Mouse (Mus musculus): ENCODE measurements around the gene Impad1. TPM values are rescaled to one million over a fixed set of nuclear protein-coding genes. Genes with fewer than 3 reads are reported as not detected.

Gene Impad1
- 10 to 100 TPM; 56.6 to 60.1 TPM for total RNA-seq (2021)

DNA sequence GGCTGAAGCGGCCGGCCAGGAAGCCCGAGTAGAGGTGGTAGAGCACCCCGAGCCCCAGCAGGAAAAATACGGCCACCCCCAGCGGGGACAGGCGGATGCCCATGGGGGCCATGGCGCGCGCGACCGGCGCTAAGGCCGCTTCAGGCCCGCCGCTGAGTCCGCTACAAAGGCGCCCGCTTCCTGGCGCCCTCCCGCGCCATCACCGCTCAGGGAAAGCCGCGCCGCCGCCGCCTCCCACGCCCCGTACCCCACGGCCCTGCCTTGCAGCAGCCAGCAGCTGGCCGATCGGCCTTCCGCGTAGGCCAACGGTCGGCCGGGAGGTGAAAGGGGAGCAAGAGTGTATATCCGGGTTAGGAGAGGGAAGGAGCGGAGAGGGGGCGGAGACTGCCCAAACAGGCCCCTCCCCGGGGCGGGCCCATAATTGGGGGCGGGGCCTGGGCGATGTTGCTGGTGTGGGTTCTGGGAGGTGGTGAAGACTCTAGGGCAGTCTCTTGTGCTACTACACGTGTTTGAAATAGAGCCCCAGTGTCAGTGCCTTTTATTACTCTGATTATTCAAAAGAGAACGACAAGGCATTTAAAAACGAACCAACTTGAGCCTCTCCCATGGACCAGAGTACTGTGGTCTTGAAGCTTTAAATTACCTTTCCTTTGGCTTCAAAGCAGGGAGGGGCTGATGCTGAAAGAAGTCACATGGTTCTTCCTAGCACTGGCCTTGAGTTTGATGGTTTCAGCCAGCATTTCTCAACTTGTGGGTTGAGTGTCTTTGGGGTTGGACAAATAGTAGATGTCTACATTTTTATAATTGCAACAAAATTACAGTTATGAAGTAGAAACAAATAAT is at the start of gene Impad1:
Gene Impad1, minus strand, starts transcription at position 364 of the 843 bp plus-strand sequence.
- DNase-seq: peak; percentile 85 to 88

DNA sequence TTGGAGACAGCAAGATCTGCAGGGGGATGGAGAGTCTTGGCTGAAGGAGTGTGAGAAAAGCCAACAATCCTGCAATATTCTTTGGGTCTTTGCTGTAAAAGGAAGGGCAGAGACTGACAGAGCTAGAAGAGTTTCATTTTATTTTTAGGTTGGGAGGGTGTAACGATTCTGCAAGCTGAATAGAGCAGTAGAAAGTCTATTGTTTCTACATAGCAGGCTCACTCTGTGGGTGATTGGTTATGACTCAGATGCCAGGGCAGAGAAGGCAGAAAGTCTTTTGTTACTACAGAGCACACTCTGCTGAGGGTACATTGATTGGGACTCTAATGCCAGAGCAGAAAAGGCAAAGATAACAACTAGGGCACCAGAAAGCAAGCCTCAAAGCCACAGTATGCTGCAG is 47.0 kb upstream of the Impad1 start:
- no peak for DNase-seq

DNA sequence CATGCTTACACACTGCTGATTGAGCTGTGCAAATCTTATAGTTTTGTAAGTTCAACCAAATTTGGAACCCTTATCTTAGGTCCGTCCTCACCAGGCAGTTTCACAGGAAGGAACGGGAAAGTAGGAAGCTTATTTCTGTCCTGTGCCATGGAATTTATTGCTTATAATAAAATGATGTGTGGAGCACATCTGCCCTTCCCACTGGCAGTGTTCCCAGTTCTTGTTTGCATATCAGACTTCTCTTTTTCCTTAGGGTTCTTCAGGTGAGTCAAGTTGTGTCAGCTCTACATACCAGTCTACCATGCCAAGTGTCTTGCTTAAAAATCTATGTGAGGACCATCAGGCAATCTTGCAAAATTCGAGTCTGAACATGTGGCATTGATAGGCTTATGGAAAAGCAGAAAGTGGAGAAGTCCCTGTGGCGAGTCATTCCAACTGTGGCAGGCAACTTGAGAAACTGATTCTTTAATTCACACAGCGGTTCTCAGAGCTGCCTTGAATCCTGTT is 40.7 kb upstream of the Impad1 start:
- DNase-seq: no peak

DNA sequence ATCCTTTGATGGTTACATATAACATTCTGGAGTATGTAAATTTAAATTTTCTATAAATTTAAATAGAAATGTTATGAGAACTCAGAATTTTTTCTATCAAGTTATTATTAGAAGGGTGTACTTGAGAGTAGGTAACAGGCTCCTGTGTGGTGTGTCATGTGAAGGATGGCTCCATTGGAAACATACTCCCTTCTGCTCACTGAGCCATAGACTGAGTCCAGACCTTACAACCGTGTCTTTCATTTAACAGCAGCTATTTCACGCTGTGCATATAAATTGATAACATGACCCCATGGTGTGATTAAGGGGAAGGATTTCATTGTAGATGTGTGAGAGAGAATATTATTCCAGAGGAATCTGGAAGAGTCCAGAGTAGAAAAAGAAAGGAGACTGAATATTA is 35.0 kb upstream of the Impad1 start:
- DNase-seq: no peak

DNA sequence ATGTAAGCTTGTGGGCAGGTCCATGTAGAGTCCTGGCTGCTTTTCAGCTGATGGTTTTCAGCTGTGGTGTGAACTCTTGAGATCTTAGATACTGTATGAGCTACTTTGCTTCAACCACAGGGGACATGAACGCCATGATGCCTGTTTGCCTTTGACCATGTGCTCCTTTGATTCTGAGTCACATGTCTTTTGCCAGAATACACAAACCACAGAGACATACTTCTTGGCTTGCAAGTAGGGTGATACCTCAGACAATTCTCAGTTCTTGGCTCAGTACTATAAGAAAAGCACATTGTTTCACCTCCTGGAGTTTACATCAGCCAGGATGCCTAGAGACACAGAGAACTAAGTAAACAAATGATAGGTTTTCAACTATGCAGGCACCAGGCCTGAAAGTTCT is 29.0 kb upstream of the Impad1 start:
- no peak for DNase-seq

DNA sequence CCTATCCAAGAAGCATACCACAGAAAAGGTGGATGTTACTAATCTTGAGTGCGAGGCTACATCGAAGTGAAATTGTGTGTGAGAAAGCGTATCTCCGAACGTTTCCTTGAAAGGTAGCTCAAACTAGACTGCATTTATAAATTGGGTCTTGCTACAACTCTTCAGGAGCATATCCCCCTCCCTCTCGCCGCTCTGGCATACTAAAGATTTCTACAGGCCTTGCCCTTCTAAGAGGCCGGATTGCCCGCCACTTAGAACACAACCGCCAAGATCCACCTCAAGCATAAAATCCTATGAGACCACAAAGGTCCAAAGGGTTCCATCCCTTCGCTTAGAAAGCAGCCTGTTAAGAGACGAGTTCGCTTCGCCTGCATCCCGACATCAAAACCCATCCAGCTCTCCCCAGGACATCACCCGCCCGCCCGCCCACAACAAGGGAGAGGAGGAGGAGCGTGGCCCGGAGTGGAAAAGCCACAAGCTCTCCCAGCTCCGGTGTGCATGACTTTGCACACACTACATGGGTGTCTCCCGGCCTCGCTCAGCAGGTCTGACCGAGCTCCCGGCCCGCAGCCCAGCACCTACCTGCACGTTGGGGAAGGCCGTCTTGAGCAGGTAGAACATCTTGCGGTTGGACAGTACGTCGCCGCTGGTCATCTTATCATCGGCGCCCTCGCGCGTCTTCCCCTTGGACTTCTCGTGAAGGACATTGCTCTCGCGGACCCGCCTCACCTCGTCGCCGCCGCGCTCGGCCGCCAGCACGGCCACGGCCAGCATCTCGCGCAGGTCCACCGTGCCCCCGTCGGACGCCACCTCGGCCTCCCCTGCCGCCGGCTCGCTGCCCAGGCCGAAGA is 789 bp downstream of the Impad1 start:
- DNase-seq: peak; percentile 45 to 48

DNA sequence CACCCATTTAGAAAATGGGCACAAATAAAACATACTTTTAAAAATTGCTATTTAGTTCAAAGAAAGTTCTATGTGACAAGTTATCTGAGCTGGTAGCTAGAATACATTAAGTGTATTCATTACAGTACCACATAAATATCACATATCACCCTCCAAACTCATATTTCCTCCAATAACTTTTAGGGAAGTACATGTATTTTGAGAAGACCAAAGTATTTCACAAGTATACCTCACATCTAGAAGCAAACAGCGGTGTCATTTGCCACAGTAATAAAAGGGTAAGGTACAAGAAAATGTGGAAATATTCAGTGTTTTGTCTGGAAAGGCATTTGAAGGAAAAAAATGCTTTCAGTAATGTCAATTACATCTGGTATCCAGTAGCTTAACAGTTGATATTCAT is 2.0 kb downstream of the Impad1 start:
- DNase-seq: no peak

DNA sequence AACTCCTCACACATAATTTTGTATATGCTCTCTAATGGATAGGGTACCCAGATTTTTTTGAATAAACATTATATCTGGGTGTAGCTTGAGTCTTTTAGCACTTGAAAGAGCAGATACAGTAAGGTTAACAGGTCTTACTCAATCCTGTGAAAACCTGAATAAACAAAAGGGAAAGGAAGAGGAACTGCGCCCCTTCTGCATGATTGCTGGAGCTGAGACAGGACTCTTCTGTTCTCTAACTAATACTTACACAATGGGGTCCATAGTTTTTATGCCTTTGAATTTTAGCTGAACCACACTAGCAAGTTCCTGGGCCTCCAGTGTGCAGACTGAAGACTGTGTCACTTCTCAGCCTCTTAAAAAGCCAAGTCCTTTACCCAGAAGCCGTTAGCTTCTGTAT is 8.0 kb downstream of the Impad1 start:
- DNase-seq: no peak

DNA sequence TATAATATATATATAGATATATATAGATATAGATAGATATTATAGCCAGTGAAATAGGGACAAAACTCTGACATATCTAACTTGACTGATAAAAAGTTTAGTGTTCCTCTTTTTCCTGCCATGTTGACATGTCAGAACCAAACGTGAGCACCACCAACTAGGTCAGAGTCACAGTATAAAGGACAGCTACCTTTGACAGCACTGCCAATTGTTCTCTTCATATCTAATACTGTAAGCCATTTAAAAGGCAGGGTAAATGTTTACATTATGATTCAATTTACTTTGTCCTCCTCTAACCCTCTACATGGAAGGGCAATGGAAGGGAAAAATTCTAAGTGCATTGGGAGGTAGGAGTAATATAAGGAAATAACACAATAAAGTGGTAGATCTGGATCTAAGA is 8.8 kb downstream of the Impad1 start:
- DNase-seq: no peak

DNA sequence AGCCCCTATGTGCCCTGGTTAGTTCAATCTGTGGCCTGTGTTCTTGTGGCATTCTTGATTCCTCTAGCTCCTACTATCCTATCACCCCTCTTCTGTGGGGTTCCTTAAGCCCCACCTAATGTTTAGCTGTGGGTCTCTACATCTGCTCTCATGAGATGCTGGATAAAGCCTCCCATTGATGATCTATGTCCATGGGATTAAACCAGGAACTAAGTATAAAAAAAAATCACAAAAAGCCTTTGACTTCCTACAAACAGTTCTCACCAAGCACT is 9.5 kb downstream of the Impad1 start:
- no peak for DNase-seq

DNA sequence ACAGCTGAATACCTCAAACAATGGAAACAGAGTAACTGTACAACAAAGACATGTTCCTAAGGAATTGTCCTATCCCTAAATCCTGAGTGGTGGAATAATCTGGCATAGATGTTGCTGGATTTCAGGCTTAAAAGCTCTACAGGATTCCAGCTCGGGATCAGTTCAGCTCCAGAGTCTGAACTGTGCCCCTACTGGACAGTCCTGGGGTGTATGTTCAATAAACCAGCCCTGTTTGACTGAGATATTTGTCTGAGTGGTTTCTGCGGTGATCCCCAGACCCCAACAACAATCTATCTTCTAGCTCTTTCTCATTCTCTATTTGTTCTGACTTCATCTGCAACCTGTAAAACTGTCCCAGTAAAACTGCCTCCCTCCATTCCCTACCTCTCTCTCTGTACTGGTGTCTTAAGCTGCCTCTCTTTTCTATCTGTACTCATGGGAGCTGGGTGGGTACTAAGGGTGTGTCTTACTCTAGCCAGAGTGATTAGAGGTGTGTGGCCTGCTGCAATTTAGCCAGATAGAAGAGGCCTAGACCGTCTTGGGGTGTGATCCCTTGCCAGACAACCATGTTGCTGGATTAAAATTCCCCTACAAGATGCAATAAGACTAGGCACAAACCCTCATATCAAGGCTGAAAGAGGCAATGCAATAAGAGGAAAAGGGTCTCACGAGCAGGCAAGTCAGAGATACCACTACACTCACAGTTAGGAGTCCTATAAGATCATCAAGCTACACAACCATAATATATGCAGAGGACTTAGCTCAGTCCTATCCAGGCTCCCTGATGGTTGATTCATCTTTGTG is 10.1 kb downstream of the Impad1 start:
- DNase-seq: no peak

DNA sequence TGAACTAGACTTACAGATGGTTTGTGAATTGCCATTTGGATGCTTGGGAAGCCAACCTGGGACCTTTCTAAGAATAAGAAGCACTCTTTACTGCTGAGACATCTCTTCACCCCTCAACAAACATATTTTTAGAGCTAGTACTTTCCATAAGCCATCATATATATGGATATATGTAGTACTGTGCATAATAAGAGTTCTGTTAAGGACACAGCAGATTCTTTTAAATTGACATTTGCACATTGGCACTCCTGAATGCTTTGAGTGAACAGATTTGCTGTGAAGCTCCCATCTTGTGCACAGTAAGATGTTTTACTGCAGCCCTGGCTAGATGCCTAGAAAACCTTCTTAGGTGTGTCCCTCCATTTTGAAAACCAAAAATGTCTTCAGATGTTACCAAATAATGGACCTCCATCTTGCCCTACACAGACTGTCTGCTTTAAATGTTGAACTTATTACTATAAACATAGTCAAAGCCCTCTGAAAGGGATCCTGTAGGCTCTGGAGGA is 13.8 kb downstream of the Impad1 start:
- DNase-seq: no peak

DNA sequence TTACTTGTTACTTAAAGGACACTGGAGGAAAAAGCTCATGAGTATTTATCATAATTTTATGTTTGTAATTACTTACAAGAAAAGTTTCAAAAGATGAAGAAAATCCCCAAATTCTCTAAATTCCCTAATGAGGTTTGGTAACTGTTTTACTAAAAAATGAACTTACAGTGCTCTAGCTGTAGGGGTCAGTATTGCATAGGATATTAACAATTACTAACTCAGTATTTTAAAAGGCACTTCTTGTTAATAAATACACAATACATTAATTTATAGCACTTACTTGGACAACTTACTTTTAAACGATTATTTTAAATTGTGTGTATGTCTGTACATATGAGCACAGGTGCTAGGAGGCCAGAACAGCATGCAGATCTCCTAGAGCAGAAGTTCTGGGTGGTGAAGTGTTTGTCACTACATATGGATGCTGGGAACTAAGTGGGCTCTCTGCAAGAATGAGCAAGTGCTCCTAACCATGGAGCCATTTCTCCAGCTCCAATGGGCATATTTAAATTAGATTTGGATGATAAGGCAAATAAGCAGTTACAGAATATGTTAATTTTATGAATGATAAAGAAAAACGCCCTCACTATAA is 21.5 kb downstream of the Impad1 start:
- DNase-seq: no peak

DNA sequence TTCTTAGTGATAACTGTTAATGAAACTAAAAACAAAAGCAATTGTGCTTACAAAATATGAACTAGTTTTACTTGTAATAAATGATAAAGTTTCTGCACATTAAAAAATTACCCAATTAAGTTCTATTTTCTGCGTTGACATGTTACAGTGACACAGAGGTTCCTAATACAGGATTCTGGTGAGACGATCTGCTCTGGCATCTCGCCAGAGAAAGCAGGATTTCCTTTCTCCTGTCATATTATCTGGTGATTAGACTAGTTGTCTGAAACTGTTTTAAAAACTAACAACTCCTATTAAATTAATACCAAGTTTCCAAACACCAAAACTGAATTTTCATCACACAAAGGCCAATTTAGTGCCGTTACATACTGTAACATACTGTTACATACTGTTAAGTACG is 27.3 kb downstream of the Impad1 start:
- no peak for DNase-seq

DNA sequence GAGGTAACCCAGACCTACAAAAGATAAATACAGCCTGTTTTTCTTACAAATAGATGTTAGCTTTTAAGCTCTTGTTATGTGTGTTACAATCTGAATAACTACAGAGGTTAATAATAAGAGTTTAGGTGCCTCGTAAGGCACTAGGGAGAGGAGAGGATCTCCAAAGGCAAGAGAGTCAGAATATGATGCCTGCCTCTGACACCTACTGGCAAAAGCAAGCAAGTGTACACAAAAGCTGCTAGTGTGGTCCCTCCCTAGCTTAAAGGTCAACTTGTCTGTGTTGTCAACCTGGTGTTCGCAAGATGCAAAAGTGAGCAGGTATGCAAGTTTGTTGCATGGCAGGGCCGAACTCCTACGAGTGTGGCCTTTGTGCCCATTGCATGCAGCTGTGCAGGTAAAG is 34.8 kb downstream of the Impad1 start:
- DNase-seq: no peak

DNA sequence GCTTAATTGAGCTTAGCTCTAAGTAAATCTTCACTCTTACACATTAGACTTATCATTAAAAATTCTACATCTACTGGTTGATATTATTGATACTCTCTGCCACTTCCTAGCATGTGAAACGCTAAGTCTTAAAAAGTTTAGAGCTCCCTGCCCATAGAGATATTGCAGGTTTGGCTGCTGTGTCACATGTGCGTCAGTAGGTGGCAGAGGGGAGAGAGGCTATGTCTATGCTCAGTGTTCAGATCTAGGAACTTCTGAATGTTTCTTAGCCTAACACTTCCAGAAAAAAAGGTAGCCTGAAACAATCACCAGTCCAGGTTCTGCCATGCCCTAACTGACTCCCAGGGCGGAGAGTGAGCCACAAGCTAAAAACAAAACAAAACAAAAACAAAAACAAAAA is 63.7 kb downstream of the Impad1 start:
- no peak for DNase-seq

DNA sequence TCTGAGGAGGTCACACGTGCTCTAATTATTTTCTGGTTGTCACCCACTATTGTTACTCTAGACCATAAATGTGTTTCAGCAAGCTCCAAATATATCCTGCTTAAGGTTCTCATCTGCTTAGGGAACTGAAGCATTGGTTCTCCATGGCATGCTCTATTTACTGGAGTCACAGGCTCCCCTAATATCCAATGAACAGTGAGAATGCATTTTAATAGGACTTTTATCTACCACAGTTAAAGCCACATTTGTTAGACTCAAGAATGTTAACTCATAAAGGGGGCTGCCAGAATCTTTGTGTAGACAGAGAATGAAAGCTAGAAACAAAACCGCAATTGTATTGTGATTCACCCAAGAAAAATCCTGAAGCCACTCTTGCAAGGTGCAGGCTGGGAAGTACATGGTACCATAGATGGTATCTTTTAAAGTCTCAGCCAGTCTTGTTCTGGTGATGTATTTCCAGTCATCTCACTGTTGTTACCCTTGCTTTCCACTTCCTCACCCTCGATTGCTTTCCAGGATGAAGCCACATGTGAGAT is 66.8 kb downstream of the Impad1 start:
- no peak for DNase-seq

DNA sequence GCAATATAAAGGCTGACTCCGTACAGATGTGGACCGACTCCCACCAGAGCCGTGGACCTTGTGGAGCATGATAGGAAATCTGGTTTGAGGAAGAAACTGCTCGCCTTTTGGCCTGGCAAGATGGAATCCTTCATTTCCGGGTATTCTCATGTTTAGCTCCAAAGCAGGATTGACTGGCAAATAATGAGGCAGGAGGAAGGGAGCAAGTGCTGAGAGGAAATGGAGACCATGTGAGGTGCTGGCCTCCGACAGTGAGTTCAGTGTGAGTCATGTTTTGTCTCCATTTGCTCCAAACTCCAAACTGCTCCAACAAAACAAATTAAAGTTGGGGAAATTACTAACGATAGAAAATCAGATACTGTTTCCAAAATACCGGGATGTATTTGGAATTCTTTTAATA is 69.3 kb downstream of the Impad1 start:
- DNase-seq: no peak

DNA sequence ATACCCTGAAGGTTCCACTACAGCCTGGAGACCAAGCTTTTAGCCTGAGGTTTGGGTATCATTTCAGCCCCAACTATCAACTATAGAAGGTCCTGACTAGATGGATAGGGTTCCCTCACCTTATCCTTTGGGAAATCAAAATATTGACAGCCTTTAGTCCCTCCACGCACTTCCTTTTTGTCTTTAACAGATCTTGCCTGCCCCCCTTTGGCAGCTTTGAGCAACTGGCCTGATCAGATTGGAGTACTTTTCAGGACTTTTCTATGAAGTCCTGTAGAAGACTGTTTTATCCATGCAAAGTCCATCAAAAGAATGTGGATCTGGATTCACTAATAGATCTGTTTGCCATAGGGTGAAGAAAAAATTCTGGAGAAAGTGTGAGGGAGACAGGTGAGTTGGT is 71.1 kb downstream of the Impad1 start:
- no peak for DNase-seq

DNA sequence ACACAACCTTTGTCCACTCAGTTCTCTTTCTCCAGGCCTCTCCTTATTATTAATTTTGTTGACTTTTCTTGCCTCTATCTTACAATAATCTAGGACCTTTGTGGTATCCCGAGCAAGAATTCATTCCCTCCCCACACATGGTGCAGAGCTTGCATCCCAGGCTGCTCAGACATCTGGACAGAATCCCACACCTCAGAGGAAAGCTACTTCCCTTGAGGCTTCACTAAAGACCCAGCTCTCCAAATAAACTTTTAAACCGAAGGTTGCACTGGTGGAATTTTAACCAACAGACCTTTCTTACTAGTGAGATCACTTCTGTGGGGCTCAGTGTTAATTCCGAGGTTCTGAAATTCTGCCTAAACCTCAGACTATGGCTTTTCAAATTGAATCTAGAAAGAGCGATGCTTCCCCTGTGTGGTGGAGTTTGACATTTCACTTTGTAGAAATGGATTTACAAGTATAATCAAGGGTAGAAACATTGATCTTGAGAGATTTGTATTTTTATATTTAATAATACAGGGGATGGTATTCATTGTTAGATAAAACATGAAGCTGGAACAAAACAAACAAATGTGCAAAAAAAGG is 75.3 kb downstream of the Impad1 start:
- no peak for DNase-seq

All from layer of hippocampus, postnatal 36 days (tissue).